Mouse (Mus musculus) cortical plate, adult 2 months (tissue): ENCODE data around the gene Loxl1.

ENCODE experiments used
- CTCF ChIP-seq: fragments of 200-500 bp; IDR thresholded peaks from 2 replicates; pipeline ENCODE4 v1.5.1; 2011; ENCODE audit warnings: mild to moderate bottlenecking, control low read depth, low read length; ENCODE audit not compliant: insufficient read depth; ENCODE audit errors: extremely low read depth
- POLR2A ChIP-seq: fragments of 200-500 bp; IDR thresholded peaks from 2 replicates; pipeline ENCODE4 v1.6.1; 2011; ENCODE audit warnings: mild to moderate bottlenecking, low read length, control low read depth; ENCODE audit not compliant: insufficient read depth; ENCODE audit errors: extremely low read depth

DNA sequence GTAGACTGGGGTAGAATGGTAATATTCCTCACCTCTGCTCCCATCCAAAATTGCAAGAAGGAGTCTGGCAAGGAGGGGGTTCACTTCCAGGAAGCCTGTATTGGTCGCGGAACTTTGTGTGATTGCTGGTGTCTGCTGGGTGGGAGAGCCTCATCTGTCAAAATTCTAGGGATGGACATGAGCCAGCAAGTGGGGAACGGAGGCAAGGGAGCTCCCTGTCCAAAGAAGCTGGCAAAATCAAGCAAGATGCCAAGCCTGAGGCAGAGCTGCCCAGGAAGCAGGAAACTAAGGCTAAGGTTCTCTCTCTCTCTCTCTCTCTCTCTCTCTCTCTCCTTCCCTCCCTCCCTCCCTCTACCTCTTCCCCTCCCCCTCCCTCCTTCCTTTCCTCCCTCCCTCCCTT lies 4.4 kb upstream of the Loxl1 start:
- TF ChIP-seq CTCF (no peak), POLR2A (no peak)
